Mouse (Mus musculus): Measurements from ENCODE around the gene Ctnna2. TPM values are rescaled to one million over a fixed set of nuclear protein-coding genes. Genes with fewer than 3 reads are reported as not detected.

Gene Ctnna2
- polyA plus RNA-seq, 1 experiment from 2014 or later, result 1.6 TPM

- Histone ChIP-seq H3K27me3 (ENCODE audit: control insufficient read depth, insufficient read depth, low read length) (no peaks in the 10 kb centered on the region), H3K9me3 (ENCODE audit: control insufficient read depth, low read length) (no peaks in the 10 kb centered on the region), H3K4me2 (ENCODE audit: low read depth, severe bottlenecking) (no peak overlapping the region), H3K4me1 (ENCODE audit: control insufficient read depth, insufficient read depth, low read length) (no peaks in the 10 kb centered on the region), H3K9ac (ENCODE audit: low read length) (no peak overlapping the region), H3K4me3 (ENCODE audit: low read depth, low read length) (no peak overlapping the region), H3K27ac (replicated peaks; ENCODE audit: low read depth, low read length) (no peak overlapping the region), H3K36me3 (ENCODE audit: control insufficient read depth, insufficient read depth, low read length) (no peaks in the 10 kb centered on the region)
- ATAC-seq (ENCODE audit: insufficient number of reproducible peaks, low FRiP score, low TSS enrichment, low read depth), result no peak
- DNase-seq (ENCODE audit: low spot score), result no peak
- WGBS, result 86% methylated on average over 5 of the region's 5 CpGs
These were observed 726.0 kb downstream of the Ctnna2 start for GRCm38 (mm10) chr6:77253480-77253879.

- Histone ChIP-seq H3K27ac (replicated peaks; ENCODE audit: low read depth, low read length) (no peak overlapping the region), H3K27me3 (ENCODE audit: control insufficient read depth, insufficient read depth, low read length) (peaks cover 41% of the 10 kb centered on the region), H3K9me3 (ENCODE audit: control insufficient read depth, low read length) (no peaks in the 10 kb centered on the region), H3K4me3 (ENCODE audit: low read depth, low read length) (peak overlapping the region; percentile 43), H3K9ac (ENCODE audit: low read length) (no peak overlapping the region), H3K36me3 (ENCODE audit: control insufficient read depth, insufficient read depth, low read length) (no peaks in the 10 kb centered on the region), H3K4me1 (ENCODE audit: control insufficient read depth, insufficient read depth, low read length) (0 out of 2 replicates have a peak, but pooled peaks cover 2% of the 10 kb centered on the region), H3K4me2 (ENCODE audit: low read depth, severe bottlenecking) (peak overlapping the region; percentile 88)
- ATAC-seq (ENCODE audit: insufficient number of reproducible peaks, low FRiP score, low TSS enrichment, low read depth) (peak; percentile 44), DNase-seq (ENCODE audit: low spot score) (peak; percentile 72)
- under 1% methylated on average over 43 of the region's 43 CpGs for WGBS
These were observed 735.8 kb downstream of the Ctnna2 start for GRCm38 (mm10) chr6:77243541-77244231.

GRCm38 (mm10) chr6:77242601-77243406, 736.7 kb downstream of the Ctnna2 start, which contains the start of gene Lrrtm1:
TSS of gene Lrrtm1 (plus strand) at chr6:77242689.
- peak; percentile 77 for DNase-seq (ENCODE audit: low spot score)
- Histone ChIP-seq H3K4me3 (ENCODE audit: low read depth, low read length) (peak within 1 kb of the TSS; percentile 43), H3K4me2 (ENCODE audit: low read depth, severe bottlenecking) (peak within 1 kb of the TSS; percentile 88), H3K4me1 (ENCODE audit: control insufficient read depth, insufficient read depth, low read length) (0 out of 2 replicates have a peak, but pooled peaks cover 2% of the 10 kb centered on the region), H3K9ac (ENCODE audit: low read length) (no peak within 1 kb of the TSS), H3K36me3 (ENCODE audit: control insufficient read depth, insufficient read depth, low read length) (no peaks in the 10 kb centered on the region), H3K27ac (replicated peaks; ENCODE audit: low read depth, low read length) (no peak within 1 kb of the TSS), H3K27me3 (ENCODE audit: control insufficient read depth, insufficient read depth, low read length) (peaks cover 41% of the 10 kb centered on the region), H3K9me3 (ENCODE audit: control insufficient read depth, low read length) (no peaks in the 10 kb centered on the region)
- WGBS, result under 1% methylated on average over 53 of the region's 53 CpGs
- ATAC-seq (ENCODE audit: insufficient number of reproducible peaks, low FRiP score, low TSS enrichment, low read depth), result peak; percentile 74

- ATAC-seq (ENCODE audit: insufficient number of reproducible peaks, low FRiP score, low TSS enrichment, low read depth) (no peak), DNase-seq (ENCODE audit: low spot score) (no peak)
- Histone ChIP-seq H3K27ac (replicated peaks; ENCODE audit: low read depth, low read length) (no peak overlapping the region), H3K27me3 (ENCODE audit: control insufficient read depth, insufficient read depth, low read length) (peaks cover 27% of the 10 kb centered on the region), H3K4me3 (ENCODE audit: low read depth, low read length) (no peak overlapping the region), H3K4me2 (ENCODE audit: low read depth, severe bottlenecking) (no peak overlapping the region), H3K9me3 (ENCODE audit: control insufficient read depth, low read length) (no peaks in the 10 kb centered on the region), H3K36me3 (ENCODE audit: control insufficient read depth, insufficient read depth, low read length) (no peaks in the 10 kb centered on the region), H3K9ac (ENCODE audit: low read length) (no peak overlapping the region), H3K4me1 (ENCODE audit: control insufficient read depth, insufficient read depth, low read length) (0 out of 2 replicates have a peak, but pooled peaks cover 2% of the 10 kb centered on the region)
- 8% methylated on average over 1 of the region's 1 CpGs for WGBS
These were observed 739.1 kb downstream of the Ctnna2 start for GRCm38 (mm10) chr6:77240426-77240825.

- no peak overlapping the region for H3K4me3 ChIP-seq (ENCODE audit: low read depth, low read length)
- ATAC-seq (ENCODE audit: insufficient number of reproducible peaks, low FRiP score, low TSS enrichment, low read depth), result no peak
- H3K4me1 ChIP-seq (ENCODE audit: control insufficient read depth, insufficient read depth, low read length), result no peaks in the 10 kb centered on the region
- DNase-seq (ENCODE audit: low spot score), result no peak
- no peaks in the 10 kb centered on the region for H3K36me3 ChIP-seq (ENCODE audit: control insufficient read depth, insufficient read depth, low read length)
- no peaks in the 10 kb centered on the region for H3K27me3 ChIP-seq (ENCODE audit: control insufficient read depth, insufficient read depth, low read length)
- H3K9ac ChIP-seq (ENCODE audit: low read length), result no peak overlapping the region
- no peak overlapping the region for H3K4me2 ChIP-seq (ENCODE audit: low read depth, severe bottlenecking)
- H3K27ac ChIP-seq (replicated peaks; ENCODE audit: low read depth, low read length), result no peak overlapping the region
- WGBS, result 78% methylated on average over 16 of the region's 16 CpGs
- no peaks in the 10 kb centered on the region for H3K9me3 ChIP-seq (ENCODE audit: control insufficient read depth, low read length)
These were observed 756.5 kb downstream of the Ctnna2 start for GRCm38 (mm10) chr6:77222849-77223638.

- H3K4me2 ChIP-seq (ENCODE audit: low read depth, severe bottlenecking), result no peak overlapping the region
- H3K27ac ChIP-seq (replicated peaks; ENCODE audit: low read depth, low read length), result no peak overlapping the region
- WGBS, result 82% methylated on average over 4 of the region's 4 CpGs
- no peak overlapping the region for H3K4me3 ChIP-seq (ENCODE audit: low read depth, low read length)
- H3K4me1 ChIP-seq (ENCODE audit: control insufficient read depth, insufficient read depth, low read length), result no peaks in the 10 kb centered on the region
- ATAC-seq (ENCODE audit: insufficient number of reproducible peaks, low FRiP score, low TSS enrichment, low read depth) (no peak), DNase-seq (ENCODE audit: low spot score) (no peak)
- no peaks in the 10 kb centered on the region for H3K27me3 ChIP-seq (ENCODE audit: control insufficient read depth, insufficient read depth, low read length)
- H3K9ac ChIP-seq (ENCODE audit: low read length), result no peak overlapping the region
- no peaks in the 10 kb centered on the region for H3K9me3 ChIP-seq (ENCODE audit: control insufficient read depth, low read length)
- no peaks in the 10 kb centered on the region for H3K36me3 ChIP-seq (ENCODE audit: control insufficient read depth, insufficient read depth, low read length)
These were observed 758.7 kb downstream of the Ctnna2 start for GRCm38 (mm10) chr6:77220776-77221175.

GRCm38 (mm10) chr6:77218875-77219274, 760.6 kb downstream of the Ctnna2 start:
- DNase-seq (ENCODE audit: low spot score), result no peak

GRCm38 (mm10) chr6:77215322-77215721, 764.2 kb downstream of the Ctnna2 start:
- H3K27me3 ChIP-seq (ENCODE audit: control insufficient read depth, insufficient read depth, low read length), result peaks cover 12% of the 10 kb centered on the region; the same call in 1 of the 2 replicates
- ATAC-seq (ENCODE audit: insufficient number of reproducible peaks, low FRiP score, low TSS enrichment, low read depth) (no peak), DNase-seq (ENCODE audit: low spot score) (no peak)
- 79% methylated on average over 4 of the region's 4 CpGs for WGBS
- no peaks in the 10 kb centered on the region for H3K9me3 ChIP-seq (ENCODE audit: control insufficient read depth, low read length)
- no peak overlapping the region for H3K4me3 ChIP-seq (ENCODE audit: low read depth, low read length)
- no peaks in the 10 kb centered on the region for H3K4me1 ChIP-seq (ENCODE audit: control insufficient read depth, insufficient read depth, low read length)
- no peak overlapping the region for H3K9ac ChIP-seq (ENCODE audit: low read length)
- no peak overlapping the region for H3K4me2 ChIP-seq (ENCODE audit: low read depth, severe bottlenecking)
- no peak overlapping the region for H3K27ac ChIP-seq (replicated peaks; ENCODE audit: low read depth, low read length)
- no peaks in the 10 kb centered on the region for H3K36me3 ChIP-seq (ENCODE audit: control insufficient read depth, insufficient read depth, low read length)

More at GRCm38 (mm10) chr6:77218875-77219274, 760.6 kb downstream of the Ctnna2 start:
- no peak overlapping the region for H3K4me3 ChIP-seq (ENCODE audit: low read depth, low read length)
- no peak overlapping the region for H3K4me2 ChIP-seq (ENCODE audit: low read depth, severe bottlenecking)
- H3K9me3 ChIP-seq (ENCODE audit: control insufficient read depth, low read length), result no peaks in the 10 kb centered on the region
- no peaks in the 10 kb centered on the region for H3K36me3 ChIP-seq (ENCODE audit: control insufficient read depth, insufficient read depth, low read length)
- no peaks in the 10 kb centered on the region for H3K4me1 ChIP-seq (ENCODE audit: control insufficient read depth, insufficient read depth, low read length)
- H3K27ac ChIP-seq (replicated peaks; ENCODE audit: low read depth, low read length), result no peak overlapping the region
- H3K9ac ChIP-seq (ENCODE audit: low read length), result no peak overlapping the region
- ATAC-seq (ENCODE audit: insufficient number of reproducible peaks, low FRiP score, low TSS enrichment, low read depth), result no peak
- peaks cover 5% of the 10 kb centered on the region; the same call in 1 of the 2 replicates for H3K27me3 ChIP-seq (ENCODE audit: control insufficient read depth, insufficient read depth, low read length)

Measured in limb, embryonic 11.5 days (tissue).